Mouse (Mus musculus) bone marrow, adult 2 months (tissue): ENCODE measurements at regions not wholly inside any gene's neighbourhood (a gene's known extent, or its start where the extent isn't known, plus 50 kb on each side); places are given as distances from the start of the nearest gene placed in this dataset.

ENCODE experiments used
- CTCF ChIP-seq: fragments of 200-500 bp; IDR thresholded peaks from 2 replicates; pipeline ENCODE4 v1.5.1; 2011; ENCODE audit warnings: low read length, control low read depth; ENCODE audit not compliant: control insufficient read depth, insufficient read depth
- POLR2A ChIP-seq: fragments of 200-500 bp; IDR thresholded peaks from 2 replicates; pipeline ENCODE4 v1.6.1; 2011; ENCODE audit warnings: low read depth, mild to moderate bottlenecking, control low read depth, low read length, borderline replicate concordance; ENCODE audit not compliant: control insufficient read depth

DNA sequence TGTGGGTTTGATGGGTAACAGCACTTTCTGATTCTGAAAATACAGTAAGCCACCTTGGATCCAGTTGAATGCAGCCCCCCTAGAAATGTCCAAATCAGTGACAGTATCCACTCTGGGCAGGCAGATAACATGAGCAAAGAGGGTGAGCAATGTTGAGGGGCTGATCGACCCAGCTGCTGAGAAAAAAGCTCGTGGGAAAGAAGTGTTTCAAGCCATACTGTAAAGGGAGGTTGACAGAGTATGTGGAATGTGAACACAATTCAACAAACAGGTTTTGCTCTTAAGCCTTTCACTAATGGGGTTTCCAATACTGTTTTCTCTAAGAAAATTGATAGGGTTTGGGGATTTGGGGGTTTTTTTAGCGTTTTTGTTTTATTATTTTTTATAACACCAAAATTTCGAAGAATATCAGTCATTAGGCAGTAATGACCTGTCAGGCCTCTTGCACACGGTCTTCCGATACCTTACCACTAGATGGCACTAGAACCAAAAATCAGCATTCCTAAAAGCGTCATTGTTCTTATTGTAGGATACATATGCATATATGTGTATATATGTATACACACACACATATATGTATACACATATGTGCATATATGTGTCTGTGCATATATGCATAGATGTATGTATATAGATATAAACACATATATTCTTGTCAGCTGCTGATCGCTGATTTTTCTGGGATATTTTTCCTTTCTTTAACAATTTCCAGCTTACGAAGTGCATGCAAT is 237.5 kb upstream of the Gpc5 start:
- TF ChIP-seq CTCF (no peak), POLR2A (no peak)
